Mouse (Mus musculus) thymus, adult 2 months (tissue): ENCODE data around the gene Snrnp70.

Experiments
- CTCF ChIP-seq: fragments of 200-500 bp; IDR thresholded peaks from 2 replicates; pipeline ENCODE4 v1.5.1; 2012; ENCODE audit warnings: mild to moderate bottlenecking, control low read depth, low read length, moderate library complexity, borderline replicate concordance; ENCODE audit not compliant: control insufficient read depth, poor library complexity, insufficient read depth; ENCODE audit errors: extremely low read depth
- POLR2A ChIP-seq: fragments of 200-500 bp; IDR thresholded peaks from 2 replicates; pipeline ENCODE4 v1.6.1; 2012; ENCODE audit warnings: mild to moderate bottlenecking, low read length, control low read depth, moderate library complexity; ENCODE audit not compliant: control insufficient read depth, poor library complexity, insufficient read depth; ENCODE audit errors: extremely low read depth

GRCm38 (mm10) chr7:45435038-45435437 is 39.5 kb upstream of the Snrnp70 start:
- no peak for TF ChIP-seq CTCF
- TF ChIP-seq POLR2A, result no peak
